Mouse (Mus musculus): ENCODE results near the gene Tbc1d24.

The Tbc1d24 gene

DNA sequence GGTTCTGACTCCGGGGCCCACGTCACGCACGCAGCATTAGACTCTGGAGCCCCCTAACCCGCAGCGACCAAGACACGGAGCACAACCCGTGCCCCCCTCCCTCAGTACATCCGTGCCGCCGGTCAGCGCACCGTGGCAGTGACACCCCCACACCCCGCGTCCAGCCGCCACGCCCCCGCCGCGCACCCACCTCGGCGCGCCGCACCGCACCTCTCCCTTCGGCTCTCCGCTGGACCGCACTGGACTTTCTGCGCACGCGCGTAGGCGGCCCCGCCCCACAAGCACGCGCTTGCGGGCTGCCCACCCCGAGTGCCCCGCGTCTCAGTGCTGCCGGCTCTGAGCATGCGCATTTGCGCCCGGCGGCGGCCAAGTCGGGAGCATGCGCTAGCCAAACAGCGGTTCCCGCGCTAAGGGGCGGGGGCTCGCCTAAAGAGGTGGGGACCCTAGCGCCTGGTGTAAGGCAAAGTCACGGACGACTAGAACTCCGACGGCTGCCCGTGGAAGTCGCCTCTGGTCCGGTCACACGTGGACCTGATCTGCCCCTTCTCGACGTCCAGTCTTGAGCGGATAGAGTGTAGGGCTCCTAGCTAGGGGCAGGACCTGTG lies at the start of gene Tbc1d24:
TSS of gene Tbc1d24 (minus strand) at position 279 of the 605 bp plus-strand sequence.
- peak; percentile 74 to 84 for DNase-seq (ENCODE audit: low spot score in 2 of 2)

GRCm38 (mm10) chr17:24252329-24252728 lies 47.0 kb upstream of the Tbc1d24 start:
- no peak for DNase-seq (ENCODE audit: low spot score in 2 of 2)

DNA sequence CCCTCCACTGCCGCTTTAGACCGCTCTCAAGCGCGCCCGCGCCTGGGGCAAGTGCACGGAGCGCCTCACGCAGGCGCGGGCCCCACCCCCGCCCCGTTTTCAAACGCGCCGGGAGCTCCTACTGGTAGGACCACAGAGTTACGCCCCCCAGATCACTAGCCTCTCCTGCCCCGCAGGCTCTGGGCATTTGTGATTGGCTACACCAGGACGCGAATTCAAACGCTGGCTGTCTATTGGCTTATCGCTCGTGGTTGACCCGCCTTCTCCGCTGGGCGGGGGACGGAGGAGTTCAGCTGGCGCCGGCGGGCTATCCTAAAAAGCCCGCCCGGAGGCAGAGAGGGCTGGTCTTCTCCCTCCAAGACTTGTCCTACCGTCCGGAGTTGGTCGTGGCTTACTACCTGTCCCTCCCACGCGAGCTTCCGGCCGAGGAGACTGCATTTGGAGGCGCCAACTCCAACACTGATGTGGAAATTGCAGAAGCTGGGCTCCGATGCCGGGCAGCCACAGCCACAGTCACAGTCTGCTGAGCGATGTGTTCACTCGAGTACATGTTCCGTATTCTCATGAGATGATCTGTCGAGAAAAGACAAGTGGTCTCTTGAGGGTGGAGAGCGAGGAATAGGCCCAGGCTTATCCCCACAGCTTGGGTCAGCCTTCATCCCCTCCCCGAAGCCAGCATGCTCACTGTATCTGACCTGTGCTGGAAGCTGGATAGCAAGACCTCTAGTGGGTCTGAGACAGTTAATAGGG lies 46.1 kb upstream of the Tbc1d24 start, which contains the start of gene Ccnf:
TSS of gene Ccnf (minus strand) at position 165 of the 750 bp plus-strand sequence.
- peak; percentile 94 to 95 for DNase-seq (ENCODE audit: low spot score in 2 of 2)

GRCm38 (mm10) chr17:24250988-24251319 lies 45.6 kb upstream of the Tbc1d24 start:
- peak in 1 of 2 experiments; percentile 23 for DNase-seq (ENCODE audit: low spot score in 2 of 2)

DNA sequence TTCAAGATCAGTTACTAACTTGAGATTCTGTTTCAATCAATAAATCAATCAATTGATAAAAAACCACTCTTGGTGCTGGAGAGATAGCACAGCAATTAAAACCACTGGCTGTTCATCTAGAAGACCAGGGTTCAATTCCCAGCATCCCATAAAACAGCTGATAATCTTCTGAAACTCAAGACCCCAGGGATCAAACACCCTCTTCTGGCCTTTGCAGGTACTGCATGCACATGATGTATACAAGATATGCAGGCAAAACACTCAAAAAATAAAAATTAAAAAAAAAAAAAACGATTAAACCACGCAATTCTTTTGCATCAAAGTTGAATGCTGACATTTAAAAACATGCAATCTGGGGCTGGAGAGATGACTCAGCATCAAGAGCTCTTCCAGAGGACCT lies 43.3 kb upstream of the Tbc1d24 start:
- peak in 1 of 2 experiments; percentile 18 for DNase-seq (ENCODE audit: low spot score in 2 of 2)

DNA sequence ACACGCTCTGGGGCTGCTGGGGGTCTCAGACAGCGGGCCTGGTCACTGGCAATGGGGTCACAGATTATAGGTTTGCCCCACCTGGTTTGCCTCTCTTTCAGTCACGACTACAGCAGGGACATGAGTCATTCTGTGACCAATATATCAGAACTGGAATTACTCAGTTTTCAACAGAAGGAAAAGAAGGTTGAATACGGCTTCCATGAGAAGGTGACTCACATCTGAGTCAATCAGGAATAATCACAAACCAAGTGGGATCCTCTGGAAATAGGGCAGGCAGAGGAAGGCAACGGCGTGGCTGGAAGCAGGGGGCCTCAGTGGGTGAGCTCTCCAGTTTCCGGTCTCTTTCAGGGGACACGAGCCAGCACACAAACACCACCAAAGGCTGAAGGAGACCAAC lies 38.7 kb upstream of the Tbc1d24 start:
- DNase-seq (ENCODE audit: low spot score in 2 of 2): no peak

DNA sequence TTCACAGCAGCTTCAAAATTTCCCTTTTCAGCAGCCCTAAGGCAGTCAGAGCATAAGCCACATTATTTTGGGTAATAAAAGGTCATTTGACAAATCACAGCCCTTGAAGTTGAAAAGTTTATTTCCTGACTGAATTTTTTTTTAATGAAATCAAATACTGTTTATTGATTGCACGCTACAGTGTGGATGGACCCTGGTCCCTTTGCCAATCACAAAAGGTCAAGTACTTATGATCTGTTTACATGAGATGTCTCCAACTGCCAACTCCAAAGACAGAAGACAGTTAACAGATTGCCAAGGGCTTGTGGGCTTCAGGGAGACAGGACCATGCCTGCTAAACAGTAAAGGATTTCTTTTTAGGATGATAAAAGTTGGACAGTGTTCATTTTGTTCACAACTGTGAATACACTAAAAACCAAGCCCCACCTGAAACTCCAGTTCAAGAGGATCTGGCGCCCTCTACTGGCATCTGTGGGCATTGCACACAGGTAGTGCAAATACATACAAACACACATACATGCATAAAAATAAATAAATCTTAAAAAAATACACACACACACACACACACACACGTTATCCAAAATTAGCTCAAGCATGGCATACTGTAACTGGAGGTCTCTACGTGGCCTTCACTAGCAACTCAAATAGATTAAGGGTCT lies 38.1 kb upstream of the Tbc1d24 start:
- DNase-seq (ENCODE audit: low spot score in 2 of 2): peak; percentile 49 to 66

DNA sequence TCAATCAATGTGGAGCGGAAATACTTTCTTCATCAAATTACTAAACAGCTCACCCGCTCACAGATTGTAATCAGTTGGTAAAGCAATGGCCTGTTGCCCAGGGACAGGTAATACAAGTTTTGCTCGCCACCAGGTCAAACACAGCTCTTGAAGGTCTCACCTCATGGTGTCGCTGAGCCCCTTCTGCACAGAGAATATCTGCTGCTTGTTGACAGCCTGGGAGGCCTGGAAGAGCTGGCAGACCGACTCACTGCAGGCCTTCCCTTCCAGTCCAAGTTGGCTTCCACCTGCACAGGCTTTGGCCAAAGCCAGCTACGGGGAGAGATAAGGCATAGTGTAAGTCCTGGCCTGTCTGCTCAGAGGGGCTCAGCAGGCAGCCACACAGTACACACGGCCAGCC lies 31.6 kb upstream of the Tbc1d24 start:
- no peak for DNase-seq (ENCODE audit: low spot score in 2 of 2)

GRCm38 (mm10) chr17:24236479-24236878 lies 31.1 kb upstream of the Tbc1d24 start:
- no peak for DNase-seq (ENCODE audit: low spot score in 2 of 2)

DNA sequence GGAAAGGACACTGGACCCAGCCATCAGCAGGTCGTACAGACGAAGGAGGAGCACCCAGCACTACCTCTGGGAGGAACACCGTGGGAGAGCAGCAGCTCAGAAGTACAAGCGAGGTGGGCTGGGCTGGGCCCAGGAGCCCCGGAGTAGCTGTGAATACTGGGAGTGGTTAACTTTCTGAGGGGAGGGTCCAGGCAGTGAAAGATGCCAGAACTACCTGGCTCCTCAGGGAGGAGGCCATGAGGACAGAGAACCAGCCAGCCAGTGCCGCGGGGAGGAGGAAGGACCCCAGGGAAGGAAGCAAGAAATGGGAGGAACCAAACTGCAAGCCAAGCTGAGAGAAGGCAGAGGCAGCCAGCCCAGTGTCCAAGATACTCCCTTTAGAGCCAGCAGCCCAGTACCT lies 22.6 kb upstream of the Tbc1d24 start:
- DNase-seq (ENCODE audit: low spot score in 2 of 2): no peak

- DNase-seq (ENCODE audit: low spot score in 2 of 2): no peak
Observed at GRCm38 (mm10) chr17:24226721-24227120, 21.4 kb upstream of the Tbc1d24 start.

- DNase-seq (ENCODE audit: low spot score in 2 of 2): no peak
Observed at GRCm38 (mm10) chr17:24225851-24226250, 20.5 kb upstream of the Tbc1d24 start.

GRCm38 (mm10) chr17:24224741-24225140 lies 19.4 kb upstream of the Tbc1d24 start:
- DNase-seq (ENCODE audit: low spot score in 2 of 2): no peak

DNA sequence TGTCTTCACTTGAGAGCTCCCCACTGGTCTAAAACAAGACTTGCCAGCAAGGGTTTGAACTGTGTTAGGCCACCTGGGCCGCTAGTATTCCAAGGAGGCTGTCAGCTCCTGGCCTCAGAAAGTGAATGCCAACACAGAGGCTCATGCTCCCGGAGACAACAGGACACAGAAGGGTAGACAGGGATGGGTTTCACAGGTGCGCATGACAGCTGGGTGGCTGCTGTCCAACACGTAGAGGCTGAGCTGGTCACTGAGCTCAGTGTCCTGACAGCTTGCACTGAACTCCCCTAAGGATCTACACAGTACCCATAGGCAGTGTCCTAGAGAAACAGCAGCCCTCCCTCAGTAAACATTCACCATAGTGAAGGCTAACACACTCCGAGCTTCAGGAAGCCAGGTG lies 18.2 kb upstream of the Tbc1d24 start:
- DNase-seq (ENCODE audit: low spot score in 2 of 2): no peak

GRCm38 (mm10) chr17:24222653-24223052 lies 17.3 kb upstream of the Tbc1d24 start:
- no peak for DNase-seq (ENCODE audit: low spot score in 2 of 2)

DNA sequence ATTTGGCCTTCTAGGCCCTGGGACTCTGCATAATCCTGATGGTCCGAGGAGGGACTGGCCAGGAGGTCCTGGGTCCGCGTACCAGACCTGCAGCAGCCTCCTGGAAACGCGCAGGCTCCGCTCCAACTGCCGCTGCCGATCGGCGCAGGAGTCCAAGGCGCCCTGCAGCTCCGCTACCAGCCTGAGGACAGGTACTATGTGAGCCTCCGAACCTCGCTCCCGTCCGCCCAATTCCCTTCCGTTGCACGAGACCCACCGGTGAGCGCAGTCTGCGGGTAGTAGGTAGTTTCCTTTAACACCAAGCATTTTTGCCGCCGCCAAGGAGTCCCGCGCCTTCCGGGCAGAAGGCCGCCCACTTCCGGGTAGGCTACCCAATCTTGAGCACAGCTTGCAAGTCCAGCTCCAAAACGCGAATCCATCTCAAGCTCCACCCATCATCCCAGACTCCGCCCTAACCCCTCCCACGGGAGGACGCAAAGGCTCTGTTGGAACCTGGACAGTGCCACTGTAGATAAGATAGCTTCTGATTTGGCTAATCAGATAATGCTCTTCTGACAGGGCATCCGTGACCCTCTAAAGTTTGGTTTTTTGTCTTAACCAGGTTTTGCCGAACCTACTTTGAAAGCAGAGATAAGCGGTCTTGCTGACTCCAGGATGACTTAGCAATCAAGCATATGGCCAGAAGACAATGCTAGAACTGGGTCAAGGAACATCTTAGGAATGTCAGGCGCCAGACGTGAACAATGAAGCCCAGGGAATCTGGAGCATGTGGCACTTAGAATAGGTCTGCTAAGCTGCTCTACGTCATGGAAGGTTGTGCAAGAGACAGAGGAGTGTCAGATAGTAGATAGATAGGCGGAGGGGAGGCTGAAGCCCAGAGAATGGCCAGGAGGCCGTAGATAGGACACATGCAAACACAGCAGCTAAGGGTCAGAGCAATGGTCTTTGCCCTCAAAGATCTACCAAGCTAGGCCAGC lies 15.4 kb upstream of the Tbc1d24 start, which contains the start of gene Tedc2:
TSS of gene Tedc2 (minus strand) at position 417 of the 977 bp plus-strand sequence.
- DNase-seq (ENCODE audit: low spot score in 2 of 2): peak; percentile 86 to 87

DNA sequence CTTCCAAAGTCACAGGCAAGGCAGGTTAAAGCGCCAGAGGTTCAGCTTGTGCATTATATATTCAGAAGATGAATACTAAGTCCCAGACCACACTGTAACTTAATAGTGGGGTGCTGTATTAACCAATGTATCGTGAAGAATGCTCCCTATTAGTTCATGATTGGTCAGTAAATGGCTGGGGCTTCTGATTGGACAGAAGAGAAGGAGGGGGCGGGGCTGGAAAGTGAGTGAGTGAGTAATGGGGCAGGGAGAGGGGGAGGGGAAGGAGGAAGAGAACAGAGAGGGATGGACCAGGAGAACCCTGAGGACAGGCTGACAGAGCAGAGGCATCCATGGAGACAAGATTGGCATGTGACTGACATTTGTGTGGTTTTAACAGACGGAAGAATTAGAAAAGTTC lies 11.5 kb upstream of the Tbc1d24 start:
- no peak for DNase-seq (ENCODE audit: low spot score in 2 of 2)

GRCm38 (mm10) chr17:24213186-24213585 lies 7.8 kb upstream of the Tbc1d24 start:
- DNase-seq (ENCODE audit: low spot score in 2 of 2): no peak

- no peak for DNase-seq (ENCODE audit: low spot score in 2 of 2)
Observed at GRCm38 (mm10) chr17:24212441-24213018, 7.2 kb upstream of the Tbc1d24 start.

GRCm38 (mm10) chr17:24211631-24212440 lies 6.5 kb upstream of the Tbc1d24 start:
- peak in 1 of 2 experiments; percentile 33 for DNase-seq (ENCODE audit: low spot score in 2 of 2)
